Mouse (Mus musculus) kidney, adult 18-20 months (tissue): Measurements from ENCODE around the gene Brms1.
"Not testable (repeated sequence)": the region's sequence is repeated elsewhere in the genome, so short reads cannot be mapped to it uniquely, and the experiment has no call there.

ENCODE experiments used
- DNase-seq: peaks from one replicate; pipeline ENCODE4 v3.0.0; 2021

The Brms1 gene

DNA sequence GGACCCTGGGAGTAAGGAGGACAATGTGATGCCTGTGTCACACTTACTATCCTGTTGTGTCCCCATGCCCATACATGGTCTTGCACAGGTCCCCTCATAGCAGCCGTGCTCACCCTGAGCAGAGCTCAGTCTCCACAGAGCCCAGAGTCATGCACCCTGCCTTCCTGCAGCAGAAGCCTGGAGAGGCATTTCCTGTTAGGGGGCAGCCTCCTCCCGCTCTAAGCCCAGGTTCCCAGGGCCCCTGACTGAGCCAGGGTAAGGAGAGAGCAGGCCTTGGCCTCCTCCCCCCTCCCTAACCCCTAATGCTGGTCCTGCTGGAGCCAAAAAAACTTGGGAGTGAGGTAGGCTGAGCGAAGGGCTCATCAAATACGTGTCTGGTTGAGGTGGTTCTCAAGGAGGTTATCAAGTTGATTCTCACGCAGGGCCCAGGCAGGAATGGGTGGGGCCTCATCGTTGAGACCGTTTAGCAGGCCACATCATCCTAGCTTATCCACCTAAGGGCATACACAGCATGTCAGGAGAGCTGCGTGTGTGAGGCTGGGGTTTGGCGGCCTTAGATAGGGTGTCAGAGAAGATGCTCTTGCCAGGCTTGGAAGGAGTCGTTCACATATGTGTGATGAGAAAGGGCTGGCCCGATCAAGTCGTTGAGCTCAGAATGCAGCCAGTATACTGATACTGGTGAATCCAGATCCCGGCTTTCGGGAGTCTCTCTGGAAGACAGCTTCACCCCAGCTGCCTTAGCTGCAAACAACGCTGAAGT, 26.1 kb downstream of the Brms1 start:
- DNase-seq: no peak

DNA sequence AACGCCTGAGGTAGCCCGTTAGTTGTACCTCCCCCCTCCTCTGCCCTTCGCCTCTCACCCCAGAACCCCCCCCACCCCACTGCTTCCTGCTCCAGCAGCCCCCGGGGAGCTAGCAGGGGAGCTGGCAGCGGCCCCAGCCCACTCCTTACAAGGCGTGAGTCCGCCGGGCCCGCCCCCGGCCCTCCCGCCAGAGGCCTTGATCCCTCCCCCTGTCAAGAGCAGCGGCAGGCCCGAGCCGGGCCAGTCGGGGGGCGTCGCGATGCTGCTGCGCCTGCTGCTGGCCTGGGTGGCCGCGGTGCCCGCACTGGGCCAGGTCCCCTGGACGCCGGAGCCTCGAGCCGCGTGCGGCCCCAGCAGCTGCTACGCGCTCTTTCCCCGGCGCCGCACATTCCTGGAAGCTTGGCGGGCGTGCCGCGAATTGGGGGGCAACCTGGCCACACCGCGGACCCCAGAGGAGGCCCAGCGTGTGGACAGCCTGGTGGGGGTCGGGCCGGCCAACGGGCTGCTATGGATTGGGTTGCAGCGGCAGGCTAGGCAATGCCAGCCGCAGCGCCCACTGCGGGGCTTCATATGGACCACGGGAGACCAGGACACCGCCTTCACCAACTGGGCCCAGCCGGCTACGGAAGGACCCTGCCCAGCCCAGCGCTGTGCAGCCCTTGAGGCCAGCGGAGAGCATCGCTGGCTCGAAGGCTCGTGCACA, 26.9 kb downstream of the Brms1 start, which contains the start of gene Cd248:
Cd248 (plus strand) TSS at position 212 of the 703 bp plus-strand sequence.
- peak; percentile 47 for DNase-seq

DNA sequence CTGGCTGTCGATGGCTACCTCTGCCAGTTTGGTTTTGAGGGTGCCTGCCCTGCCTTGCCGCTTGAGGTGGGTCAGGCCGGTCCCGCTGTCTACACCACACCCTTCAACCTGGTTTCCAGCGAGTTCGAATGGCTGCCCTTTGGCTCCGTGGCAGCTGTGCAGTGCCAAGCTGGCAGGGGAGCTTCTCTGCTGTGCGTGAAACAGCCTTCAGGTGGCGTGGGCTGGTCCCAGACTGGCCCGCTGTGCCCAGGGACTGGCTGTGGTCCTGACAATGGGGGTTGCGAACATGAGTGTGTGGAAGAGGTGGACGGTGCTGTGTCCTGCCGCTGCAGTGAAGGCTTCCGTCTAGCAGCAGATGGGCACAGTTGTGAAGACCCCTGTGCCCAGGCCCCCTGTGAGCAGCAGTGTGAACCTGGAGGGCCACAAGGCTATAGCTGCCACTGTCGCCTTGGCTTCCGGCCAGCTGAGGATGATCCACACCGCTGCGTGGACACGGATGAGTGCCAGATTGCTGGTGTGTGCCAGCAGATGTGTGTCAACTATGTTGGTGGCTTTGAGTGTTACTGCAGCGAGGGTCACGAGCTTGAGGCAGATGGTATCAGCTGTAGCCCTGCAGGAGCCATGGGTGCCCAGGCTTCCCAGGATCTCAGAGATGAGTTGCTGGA, 27.5 kb downstream of the Brms1 start:
- DNase-seq: no peak

DNA sequence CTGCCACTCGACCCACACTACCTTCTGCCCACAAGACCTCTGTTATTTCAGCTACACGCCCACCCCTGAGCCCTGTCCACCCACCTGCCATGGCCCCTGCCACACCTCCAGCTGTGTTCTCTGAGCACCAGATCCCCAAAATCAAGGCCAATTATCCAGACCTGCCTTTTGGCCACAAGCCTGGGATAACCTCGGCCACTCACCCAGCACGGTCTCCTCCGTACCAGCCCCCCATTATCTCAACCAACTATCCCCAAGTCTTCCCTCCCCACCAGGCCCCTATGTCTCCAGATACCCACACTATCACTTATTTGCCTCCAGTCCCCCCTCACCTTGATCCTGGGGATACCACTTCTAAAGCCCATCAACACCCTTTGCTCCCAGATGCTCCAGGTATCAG, 28.3 kb downstream of the Brms1 start:
- DNase-seq: no peak

DNA sequence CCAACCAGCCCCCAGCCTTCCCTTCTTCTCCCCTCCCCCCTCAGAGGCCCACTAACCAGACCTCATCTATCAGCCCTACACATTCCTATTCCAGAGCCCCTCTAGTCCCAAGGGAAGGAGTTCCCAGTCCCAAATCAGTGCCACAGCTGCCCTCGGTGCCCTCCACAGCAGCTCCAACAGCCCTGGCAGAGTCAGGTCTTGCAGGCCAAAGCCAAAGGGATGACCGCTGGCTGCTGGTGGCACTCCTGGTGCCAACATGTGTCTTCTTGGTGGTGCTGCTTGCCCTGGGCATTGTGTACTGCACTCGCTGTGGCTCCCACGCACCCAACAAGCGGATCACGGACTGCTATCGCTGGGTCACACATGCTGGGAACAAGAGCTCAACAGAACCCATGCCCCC, 28.8 kb downstream of the Brms1 start:
- DNase-seq: no peak

DNA sequence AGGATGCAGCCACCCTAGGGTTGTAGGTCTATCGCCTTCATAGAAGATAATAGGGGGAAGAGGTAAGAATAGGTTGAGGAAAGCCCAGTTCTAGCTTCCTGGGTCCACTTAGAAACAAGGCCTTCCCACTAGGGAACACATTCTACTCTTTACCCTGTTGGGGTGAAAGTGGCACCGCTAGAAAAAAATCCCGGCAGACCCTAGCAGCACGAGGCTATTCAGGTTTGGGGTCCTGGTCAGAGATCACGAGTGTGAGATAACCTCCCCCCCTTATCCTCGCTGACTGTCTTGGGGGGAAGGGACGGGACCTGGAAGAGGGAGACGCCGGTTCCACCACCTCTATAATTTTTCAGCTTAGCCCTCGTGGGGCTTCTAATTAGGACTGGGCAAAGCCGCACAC, 29.9 kb downstream of the Brms1 start:
- DNase-seq: no peak

DNA sequence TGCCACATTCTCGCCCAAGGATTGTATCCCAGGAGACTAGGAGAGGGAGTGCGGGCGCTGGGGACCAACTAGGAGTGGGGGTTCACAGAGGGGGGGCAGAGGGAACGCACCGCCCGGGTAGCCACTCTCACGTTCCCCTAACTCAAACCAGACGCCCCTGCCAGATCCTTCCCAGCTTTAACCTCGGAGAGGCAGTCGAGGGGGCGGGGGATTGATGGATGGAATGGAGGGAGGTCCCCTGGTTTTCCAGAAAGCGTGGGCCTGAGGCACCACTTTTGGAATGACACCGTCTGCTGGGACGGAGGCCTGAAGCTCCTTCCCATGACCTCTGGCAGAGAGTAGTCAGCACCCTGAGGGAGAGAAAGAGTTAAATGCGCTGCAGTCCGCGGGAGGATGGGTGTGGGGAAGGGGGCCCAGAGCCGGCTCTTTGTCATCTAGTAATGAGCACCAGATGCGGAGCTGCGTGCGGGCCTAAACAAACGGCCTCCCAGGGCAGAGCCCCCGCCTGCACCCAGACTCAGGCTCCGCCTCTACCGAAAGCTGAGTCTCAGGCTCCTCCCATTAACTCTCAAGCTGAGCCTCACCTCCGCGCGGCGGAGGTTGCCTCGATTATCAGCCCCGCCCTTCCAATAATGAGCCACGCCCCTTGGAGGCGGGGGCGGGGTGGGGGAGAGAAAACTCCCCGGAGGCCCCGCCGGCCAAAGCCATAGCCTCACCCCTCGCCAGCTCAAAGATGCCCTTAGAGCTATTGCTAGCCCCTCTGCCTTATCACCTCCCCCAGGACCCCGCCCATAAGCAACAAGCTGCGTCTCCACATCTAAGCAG, 30.6 kb downstream of the Brms1 start:
- DNase-seq: peak; percentile 77

DNA sequence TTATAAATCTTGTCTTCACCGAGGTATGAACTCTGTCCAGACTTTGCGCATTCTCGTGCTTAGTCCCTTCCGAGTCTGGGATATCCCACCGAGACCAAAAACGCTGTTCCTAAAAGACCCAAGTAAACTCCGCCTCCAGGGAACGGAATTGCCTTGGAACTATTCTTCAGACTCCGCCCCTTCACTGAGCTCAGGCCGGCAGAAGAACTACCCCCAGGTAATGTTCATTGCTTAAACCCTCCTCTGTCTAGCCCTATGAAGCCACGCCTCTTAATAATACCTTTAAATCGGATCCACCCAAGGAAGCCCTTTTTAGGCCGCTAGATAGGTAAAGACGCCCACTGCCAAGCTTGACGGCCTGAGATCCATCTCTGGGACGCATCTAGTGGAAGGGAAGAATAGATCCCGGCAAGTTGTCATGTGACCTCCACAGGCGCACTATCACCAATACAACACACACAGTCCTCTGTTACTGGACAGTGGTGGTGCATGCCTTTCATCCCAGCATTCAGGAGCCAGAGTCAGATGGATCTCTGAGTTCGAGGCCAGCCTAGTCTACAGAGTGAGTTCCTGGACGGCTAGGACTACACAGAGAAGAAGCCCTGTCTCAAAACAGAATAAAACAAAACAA, 31.4 kb downstream of the Brms1 start:
- DNase-seq: peak; percentile 22

DNA sequence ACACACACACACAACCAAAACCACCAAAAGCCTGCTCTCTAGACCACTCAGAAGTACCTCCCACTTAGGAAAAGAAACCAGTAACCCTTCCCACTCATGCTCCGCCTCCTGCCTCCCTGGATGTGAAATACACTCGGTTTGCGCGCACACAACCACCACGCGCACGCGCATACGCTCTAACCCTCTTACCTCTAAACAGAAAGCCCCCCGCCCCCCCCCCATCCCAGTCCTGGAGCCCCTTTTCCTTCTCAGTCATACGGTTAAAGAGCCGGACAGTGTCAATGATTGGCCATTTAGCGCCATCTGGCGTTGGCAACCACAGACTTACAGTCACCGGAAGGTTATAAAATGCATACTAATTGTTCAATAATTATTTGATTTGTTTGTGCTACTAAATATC, 31.9 kb downstream of the Brms1 start:
- peak; percentile 72 for DNase-seq

DNA sequence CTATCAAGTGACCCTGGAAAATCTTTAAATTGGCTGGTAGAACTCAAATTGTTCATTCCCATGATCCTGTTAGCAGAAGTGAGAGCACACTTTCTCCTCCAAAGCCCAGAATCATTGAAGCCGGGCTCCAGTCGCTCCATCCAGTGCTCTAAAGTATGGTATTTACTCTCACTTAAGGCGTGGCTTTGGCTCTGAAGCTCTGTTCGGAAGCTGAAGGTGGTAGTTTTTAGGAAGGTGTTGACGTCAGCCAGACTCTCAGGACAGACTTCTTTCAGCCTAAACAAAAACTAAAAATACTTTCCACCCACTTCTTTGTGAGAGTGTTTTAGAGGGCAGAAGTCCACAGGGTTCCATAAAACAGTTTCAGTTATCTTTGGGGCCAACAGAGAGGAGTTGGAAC, 32.4 kb downstream of the Brms1 start:
- no peak for DNase-seq

DNA sequence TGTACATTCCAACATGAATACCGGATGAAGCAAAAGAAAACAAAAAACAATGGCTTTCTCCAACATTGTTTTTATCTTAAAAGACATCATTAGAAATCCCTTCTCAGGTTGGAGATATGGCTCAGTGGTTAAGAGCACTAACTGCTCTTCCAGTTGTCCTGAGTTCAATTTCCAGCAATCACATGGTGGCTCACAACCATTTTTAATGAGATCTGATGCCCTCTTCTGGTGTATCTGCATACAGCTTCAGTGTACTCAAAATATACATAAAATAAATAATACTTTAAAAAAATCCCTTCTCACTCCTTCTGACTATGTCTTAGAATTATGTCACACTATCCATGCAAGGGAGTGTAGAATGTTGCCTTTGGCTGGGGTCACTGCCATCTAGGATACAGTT, 38.1 kb downstream of the Brms1 start:
- no peak for DNase-seq

DNA sequence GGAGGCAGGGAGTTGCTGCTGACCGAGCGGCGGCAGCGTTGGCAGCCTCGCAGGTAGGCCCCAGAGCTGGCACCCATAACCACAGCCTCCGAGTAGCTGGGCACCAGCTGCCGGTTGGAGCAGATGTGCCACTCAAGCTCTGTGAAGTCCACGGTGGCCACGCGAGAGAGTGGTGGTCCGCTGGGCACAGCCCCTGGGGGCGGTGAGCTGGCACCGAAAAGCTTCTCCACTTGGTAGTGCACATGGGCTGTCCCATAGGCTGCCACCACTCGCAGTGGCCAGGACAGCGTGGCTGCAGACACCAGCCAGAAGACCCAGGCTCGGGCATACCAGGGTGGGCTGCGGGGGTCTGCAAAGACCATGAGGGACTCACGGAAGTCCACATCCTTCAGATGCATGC, 40.9 kb downstream of the Brms1 start:
- DNase-seq: no peak

DNA sequence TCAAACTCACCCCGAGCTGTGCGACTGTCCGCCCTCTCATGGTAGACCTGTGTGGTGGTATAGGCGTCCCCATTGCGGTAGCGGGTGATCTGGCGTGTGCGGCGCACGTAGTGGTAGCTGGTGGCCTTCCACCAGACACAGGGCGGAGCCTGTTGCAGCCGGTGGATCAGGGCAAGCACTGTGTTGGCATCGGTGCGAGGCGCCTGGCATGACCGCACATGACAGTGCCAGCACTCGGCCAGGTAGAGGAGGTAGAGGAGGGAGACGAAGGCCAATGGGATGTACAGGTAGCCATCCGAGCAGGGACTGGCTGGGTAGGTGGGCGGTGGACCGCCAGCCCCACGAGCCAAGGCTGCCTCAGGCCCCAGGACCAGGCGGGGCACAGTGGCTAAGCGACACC, 41.4 kb downstream of the Brms1 start:
- DNase-seq: no peak

DNA sequence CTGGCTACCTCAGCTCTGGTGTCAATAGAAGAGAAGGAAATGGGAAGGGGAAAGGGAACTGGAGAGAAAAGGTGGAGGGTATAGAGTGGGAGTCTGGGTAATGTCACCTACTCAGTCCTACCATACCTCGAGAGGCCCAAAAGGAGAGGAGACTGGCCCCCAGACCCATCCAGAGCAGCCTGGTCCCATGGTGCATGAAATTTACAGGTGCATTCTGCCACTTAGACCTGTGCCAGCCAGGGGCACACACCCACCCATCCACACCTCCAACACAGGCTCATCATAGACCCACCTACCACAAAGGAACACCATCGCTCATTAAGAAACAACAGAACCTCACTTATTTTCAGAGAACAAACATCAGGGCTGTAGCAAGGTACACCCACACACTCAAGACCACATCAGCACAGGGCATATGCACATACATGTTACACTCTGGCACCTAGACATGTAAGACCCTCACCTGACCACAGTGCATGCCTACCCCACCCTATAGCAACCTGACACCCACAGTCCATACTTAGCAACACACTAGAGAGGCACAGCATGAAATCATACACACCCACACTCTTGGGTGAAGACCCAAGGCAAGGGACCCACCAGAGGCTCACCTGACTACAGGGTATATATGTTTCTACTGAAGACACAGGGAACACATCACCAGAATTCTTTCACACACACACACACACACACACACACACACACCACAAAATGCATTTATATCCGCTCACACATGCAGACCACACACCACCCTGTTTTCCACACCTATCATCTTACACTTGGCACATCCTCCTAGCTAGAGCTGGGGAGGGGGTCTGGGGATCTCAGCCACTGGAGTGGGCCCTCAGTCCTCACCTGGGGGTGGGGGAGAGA, 43.0 kb downstream of the Brms1 start:
- no peak for DNase-seq

DNA sequence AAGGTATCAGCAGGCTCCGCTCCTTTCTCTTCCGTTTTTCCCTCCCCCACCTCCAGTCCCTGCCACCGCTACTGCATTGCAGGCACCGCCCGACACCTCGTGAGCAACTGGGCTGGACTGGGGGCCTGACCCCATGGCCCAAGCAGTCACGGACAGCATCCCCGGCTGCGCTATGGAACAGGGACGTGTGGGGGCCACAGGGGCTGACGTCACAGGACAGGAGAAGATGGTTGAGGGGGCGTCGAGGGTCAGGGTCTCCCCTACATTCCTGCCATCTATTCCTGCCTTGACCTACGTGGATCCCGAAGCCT, 43.6 kb downstream of the Brms1 start:
- no peak for DNase-seq

DNA sequence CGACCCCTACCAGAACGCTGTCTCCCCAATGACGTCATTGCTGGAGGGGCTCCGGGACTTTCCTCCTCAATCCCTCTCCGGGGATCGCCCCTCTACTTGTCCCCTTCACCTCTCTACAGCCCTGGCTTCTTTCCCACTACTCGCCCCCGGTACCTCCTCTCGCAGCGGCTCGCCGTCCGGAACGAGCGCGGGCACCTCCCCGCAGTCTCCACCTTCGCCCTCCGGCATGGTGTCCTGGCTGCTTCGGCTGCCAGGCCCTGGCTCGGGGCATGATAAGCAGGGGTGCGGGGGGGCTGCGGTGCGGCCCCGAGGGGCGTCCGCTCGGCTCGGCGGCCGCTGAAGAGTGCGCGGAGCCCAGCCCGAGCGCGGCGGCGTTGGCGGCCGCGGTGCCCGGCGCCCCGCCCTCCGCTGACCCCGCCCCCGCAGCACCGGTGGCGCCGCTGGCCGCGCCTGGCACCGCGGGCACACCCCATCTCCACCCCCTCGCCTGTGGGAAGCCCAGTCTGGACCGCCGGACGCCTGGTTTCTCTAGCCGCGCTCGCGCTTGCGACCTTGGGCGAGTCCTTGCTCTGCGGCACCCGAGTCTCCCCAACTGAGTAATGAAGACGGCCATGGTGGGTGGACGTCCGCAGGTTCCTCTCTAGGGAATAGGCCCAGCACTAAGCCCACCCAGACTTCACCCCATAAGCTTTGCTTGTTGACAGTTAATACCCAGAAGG, 44.1 kb downstream of the Brms1 start, which contains the start of gene Tmem151a:
Tmem151a (minus strand) TSS at position 387 of the 719 bp plus-strand sequence.
- DNase-seq: peak; percentile 67

DNA sequence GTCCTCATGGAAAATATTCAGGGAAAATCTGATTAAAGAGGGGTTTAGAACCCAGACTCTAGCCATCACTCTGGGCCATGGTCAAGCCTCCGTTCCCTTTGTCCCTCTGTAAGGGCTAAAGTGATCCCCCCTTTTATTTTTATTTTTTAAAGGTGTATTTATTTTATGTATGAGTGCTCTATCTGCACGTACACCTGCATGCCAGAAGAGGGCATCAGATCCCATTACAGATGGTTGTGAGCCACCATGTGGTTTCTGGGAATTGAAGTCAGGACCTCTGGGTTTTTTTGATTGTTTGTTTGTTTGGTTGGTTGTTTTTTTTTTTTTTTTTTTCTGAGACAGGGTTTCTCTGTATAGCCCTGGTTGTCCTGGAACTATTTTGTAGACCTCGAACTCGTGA, 45.4 kb downstream of the Brms1 start:
- not testable (repeated sequence) for DNase-seq

DNA sequence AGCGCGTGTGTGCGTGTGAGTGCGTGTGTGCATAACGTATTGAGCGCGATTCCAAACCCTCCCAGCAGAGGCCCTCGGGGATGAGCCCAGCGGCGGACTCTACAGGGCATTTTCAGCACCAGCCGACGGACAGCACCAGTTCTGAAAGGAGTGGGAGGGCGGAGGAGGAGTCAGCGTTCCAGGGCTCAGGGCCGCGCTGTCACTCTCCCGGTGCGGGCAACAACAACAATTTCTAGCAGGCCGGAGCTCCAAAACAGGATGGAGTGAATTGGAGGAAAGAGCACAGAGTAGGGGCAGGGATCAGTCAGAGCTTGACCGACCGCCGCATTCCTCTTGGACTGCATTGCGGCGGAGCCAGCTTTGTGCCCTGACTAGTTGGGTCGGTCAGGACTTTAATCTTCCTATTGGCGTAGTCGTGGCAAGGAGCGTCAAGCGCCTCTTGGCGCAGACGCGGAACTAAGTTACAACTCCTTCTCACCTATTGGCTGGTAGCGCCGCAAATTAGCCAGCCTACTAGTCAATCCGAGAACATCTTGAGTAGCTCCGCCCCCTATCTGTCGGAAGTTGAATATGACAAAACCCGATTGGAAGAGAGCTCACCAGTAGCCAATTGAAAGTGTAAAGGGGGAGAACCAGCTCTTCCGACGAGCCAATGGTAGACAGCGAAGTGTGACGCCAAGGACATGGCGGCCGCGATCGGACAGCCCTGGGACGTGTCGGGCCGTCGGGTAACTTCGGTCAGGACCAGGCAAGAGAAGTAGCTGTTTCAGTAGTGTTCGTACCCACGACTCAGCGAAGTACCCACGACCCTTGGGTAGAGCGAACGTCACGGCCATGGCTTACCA, 47.0 kb downstream of the Brms1 start, which contains the start of gene Yif1a:
Yif1a (plus strand) TSS at position 655 of the 845 bp plus-strand sequence.
- peak; percentile 96 for DNase-seq

DNA sequence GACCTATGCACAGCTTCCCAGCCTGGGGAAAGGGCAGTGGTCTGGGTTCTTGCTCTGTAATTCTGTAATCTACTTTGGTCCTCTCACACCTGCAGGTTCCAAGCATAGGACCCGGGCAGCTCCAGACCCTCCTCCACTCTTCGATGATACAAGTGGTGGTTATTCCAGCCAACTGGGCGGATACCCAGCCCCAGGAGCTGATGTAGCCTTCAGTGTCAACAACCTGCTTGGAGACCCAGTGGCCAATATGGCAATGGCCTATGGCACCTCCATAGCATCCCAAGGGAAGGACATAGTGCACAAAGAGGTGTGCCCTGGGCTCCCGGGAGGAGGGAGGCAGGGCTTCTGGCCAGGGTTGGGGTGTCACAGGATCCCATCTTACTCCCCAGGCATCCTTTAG, 48.2 kb downstream of the Brms1 start:
- DNase-seq: no peak

DNA sequence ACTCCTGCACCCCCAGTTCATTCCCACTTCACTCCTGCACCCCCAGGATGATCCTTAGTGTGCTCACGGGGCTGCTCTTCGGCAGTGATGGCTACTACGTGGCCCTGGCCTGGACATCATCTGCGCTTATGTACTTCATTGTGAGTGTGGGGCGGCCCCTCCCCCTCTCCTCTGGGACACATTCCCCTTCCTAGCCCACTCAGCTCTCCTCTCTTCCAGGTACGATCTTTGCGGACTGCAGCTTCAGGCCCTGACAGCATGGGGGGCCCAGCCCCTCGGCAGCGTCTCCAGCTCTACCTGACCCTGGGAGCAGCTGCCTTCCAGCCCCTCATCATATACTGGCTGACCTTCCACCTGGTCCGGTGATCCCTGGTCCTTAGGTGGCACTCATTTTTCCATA, 50.9 kb downstream of the Brms1 start:
- no peak for DNase-seq
